Mouse (Mus musculus) liver, adult 2 months (tissue): ENCODE measurements at regions not wholly inside any gene's neighbourhood (a gene's known extent, or its start where the extent isn't known, plus 50 kb on each side); places are given as distances from the start of the nearest gene placed in this dataset.

Experiments
- DNase-seq: peaks from one replicate; pipeline ENCODE4 v3.0.0-alpha.2; 2011; ENCODE audit warnings: low read depth, low spot score; ENCODE audit errors: extremely low read depth
- H3K27ac ChIP-seq: fragments of 200-500 bp; replicated peaks from 2 replicates; pipeline ENCODE4 v1.5.1; 2012; ENCODE audit warnings: low read depth, mild to moderate bottlenecking, control low read depth, inconsistent platforms, low read length; ENCODE audit not compliant: insufficient read depth
- H3K27me3 ChIP-seq: fragments of 200-500 bp; 2 replicates; pipeline ENCODE4 v1.6.1; 2012; ENCODE audit warnings: mild to moderate bottlenecking, moderate library complexity, low read length, inconsistent platforms; ENCODE audit not compliant: control insufficient read depth, insufficient read depth
- H3K36me3 ChIP-seq: fragments of 200-500 bp; 2 replicates; pipeline ENCODE4 v1.6.1; 2012; ENCODE audit warnings: low read length, inconsistent platforms; ENCODE audit not compliant: control insufficient read depth, insufficient read depth
- H3K4me1 ChIP-seq: fragments of 200-500 bp; 2 replicates; pipeline ENCODE4 v1.6.1; 2011; ENCODE audit warnings: low read length; ENCODE audit not compliant: control insufficient read depth, insufficient read depth
- H3K4me3 ChIP-seq: fragments of 200-500 bp; 2 replicates; pipeline ENCODE4 v1.5.1; 2011; ENCODE audit warnings: low read depth, mild to moderate bottlenecking, control low read depth, low read length, moderate library complexity; ENCODE audit not compliant: insufficient read depth
- H3K79me2 ChIP-seq: fragments of 200-500 bp; 2 replicates; pipeline ENCODE4 v1.6.1; 2012; ENCODE audit warnings: inconsistent platforms, mild to moderate bottlenecking, low read length, moderate library complexity; ENCODE audit not compliant: control insufficient read depth, insufficient read depth
- H3K9ac ChIP-seq: fragments of 200-500 bp; 2 replicates; pipeline ENCODE4 v1.6.1; 2012; ENCODE audit warnings: low read depth, mild to moderate bottlenecking, control low read depth, inconsistent platforms, low read length
- CTCF ChIP-seq: fragments of 200-500 bp; IDR thresholded peaks from 2 replicates; pipeline ENCODE4 v1.5.1; 2011; ENCODE audit warnings: low read depth, low read length, control low read depth
- POLR2A ChIP-seq: fragments of 200-500 bp; IDR thresholded peaks from 2 replicates; pipeline ENCODE4 v1.6.1; 2011; ENCODE audit warnings: low read length, control low read depth; ENCODE audit not compliant: insufficient read depth; ENCODE audit errors: extremely low read depth
- WGBS: fragments of 180-500 bp; shearing (Covaris S2); methylation state at CpG from one replicate; pipeline ENCODE4 v1.1.7; 2018; 5-methylcytosine and 5-hydroxymethylcytosine counted together

- WGBS: 65% methylated on average over 7 of the region's 7 CpGs
- H3K27me3 ChIP-seq: no peaks in the 10 kb centered on the region
- H3K79me2 ChIP-seq: no peaks in the 10 kb centered on the region
- H3K27ac ChIP-seq: no peak overlapping the region
- no peaks in the 10 kb centered on the region; the same call in 1 of the 2 replicates for H3K4me1 ChIP-seq
- no peaks in the 10 kb centered on the region for H3K36me3 ChIP-seq
- H3K4me3 ChIP-seq: no peak overlapping the region
- TF ChIP-seq CTCF (no peak), POLR2A (no peak)
- DNase-seq: no peak
- no peak overlapping the region for H3K9ac ChIP-seq
Measured at GRCm38 (mm10) chr15:10814709-10815108, 100.3 kb upstream of the Rai14 start.

GRCm38 (mm10) chr15:10816213-10816621, 101.8 kb upstream of the Rai14 start:
- no peaks in the 10 kb centered on the region; the same call in 1 of the 2 replicates for H3K4me1 ChIP-seq
- H3K36me3 ChIP-seq: no peaks in the 10 kb centered on the region
- no peaks in the 10 kb centered on the region for H3K79me2 ChIP-seq
- H3K9ac ChIP-seq: no peak overlapping the region
- H3K4me3 ChIP-seq: no peak overlapping the region
- 88% methylated on average over 3 of the region's 3 CpGs for WGBS
- H3K27ac ChIP-seq: no peak overlapping the region
- TF ChIP-seq POLR2A: no peak
- TF ChIP-seq CTCF: no peak
- no peak for DNase-seq
- no peaks in the 10 kb centered on the region for H3K27me3 ChIP-seq

GRCm38 (mm10) chr15:10818216-10818615, 103.8 kb upstream of the Rai14 start:
- no peak overlapping the region for H3K4me3 ChIP-seq
- no peak overlapping the region for H3K9ac ChIP-seq
- TF ChIP-seq POLR2A (no peak), CTCF (no peak)
- H3K4me1 ChIP-seq: no peaks in the 10 kb centered on the region; the same call in 1 of the 2 replicates
- WGBS: 62% methylated on average over 6 of the region's 6 CpGs
- peak; percentile 9 for DNase-seq
- H3K36me3 ChIP-seq: no peaks in the 10 kb centered on the region
- H3K79me2 ChIP-seq: no peaks in the 10 kb centered on the region
- no peak overlapping the region for H3K27ac ChIP-seq
- H3K27me3 ChIP-seq: no peaks in the 10 kb centered on the region

GRCm38 (mm10) chr15:10818706-10819105, 104.3 kb upstream of the Rai14 start:
- 85% methylated on average over 1 of the region's 1 CpGs for WGBS
- no peaks in the 10 kb centered on the region; the same call in 1 of the 2 replicates for H3K4me1 ChIP-seq
- TF ChIP-seq POLR2A (no peak), CTCF (no peak)

GRCm38 (mm10) chr15:10823933-10824332, 109.5 kb upstream of the Rai14 start:
- H3K9ac ChIP-seq: no peak overlapping the region
- no peak overlapping the region for H3K27ac ChIP-seq
- H3K36me3 ChIP-seq: no peaks in the 10 kb centered on the region
- H3K4me1 ChIP-seq: no peaks in the 10 kb centered on the region
- no peak for TF ChIP-seq POLR2A
- TF ChIP-seq CTCF: no peak
- no peak overlapping the region for H3K4me3 ChIP-seq
- 92% methylated on average over 5 of the region's 5 CpGs for WGBS
- no peak for DNase-seq
- no peaks in the 10 kb centered on the region for H3K27me3 ChIP-seq
- H3K79me2 ChIP-seq: no peaks in the 10 kb centered on the region

More at GRCm38 (mm10) chr15:10818706-10819105, 104.3 kb upstream of the Rai14 start:
- H3K36me3 ChIP-seq: no peaks in the 10 kb centered on the region
- no peaks in the 10 kb centered on the region for H3K79me2 ChIP-seq
- no peak overlapping the region for H3K9ac ChIP-seq
- H3K27ac ChIP-seq: no peak overlapping the region
- H3K4me3 ChIP-seq: no peak overlapping the region
- H3K27me3 ChIP-seq: no peaks in the 10 kb centered on the region
- no peak for DNase-seq

- Histone ChIP-seq H3K27ac (no peak overlapping the region), H3K4me3 (no peak overlapping the region), H3K27me3 (no peaks in the 10 kb centered on the region), H3K36me3 (no peaks in the 10 kb centered on the region), H3K9ac (no peak overlapping the region), H3K4me1 (peaks cover 11% of the 10 kb centered on the region), H3K79me2 (no peaks in the 10 kb centered on the region)
- WGBS: 77% methylated on average over 5 of the region's 5 CpGs
- DNase-seq: no peak
- TF ChIP-seq CTCF: no peak
Measured at GRCm38 (mm10) chr15:10829588-10829987, 115.2 kb upstream of the Rai14 start.
